Mouse (Mus musculus) lung, postnatal 0 days (tissue): ENCODE measurements around the gene Myf6.

Source experiments
- CTCF ChIP-seq: IDR thresholded peaks from 2 replicates; pipeline ENCODE4 v1.5.1; 2016; ENCODE audit warnings: antibody characterized with exemption, mild to moderate bottlenecking
- EP300 ChIP-seq: IDR thresholded peaks from 2 replicates; pipeline ENCODE4 v1.6.1; 2016; ENCODE audit warnings: antibody characterized with exemption, mild to moderate bottlenecking, control low read depth

DNA sequence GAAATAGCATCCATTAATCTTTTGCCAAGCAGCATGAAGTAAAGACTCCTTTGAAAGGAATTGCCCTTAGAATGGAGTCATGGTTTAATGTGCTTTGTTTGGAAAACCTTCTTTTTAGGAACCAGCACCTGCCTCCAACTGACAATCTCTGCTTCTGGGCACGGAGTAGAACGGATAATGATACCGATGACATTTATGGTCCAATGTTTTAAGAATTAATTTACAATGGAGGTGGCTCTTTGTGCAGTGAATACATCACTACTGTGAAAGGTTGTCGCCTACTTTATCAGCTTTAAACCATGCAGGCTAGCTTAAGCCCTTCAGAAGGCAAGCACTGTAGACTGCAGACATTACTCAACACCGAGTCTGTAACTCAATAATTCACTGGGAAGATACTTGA is 22.8 kb downstream of the Myf6 start:
- TF ChIP-seq CTCF (no peak), EP300 (no peak)
